Mouse (Mus musculus): ENCODE measurements around the gene Thra. TPM values are rescaled to one million over a fixed set of nuclear protein-coding genes. Genes with fewer than 3 reads are reported as not detected.
A peak's percentile ranks its signal among the peaks of the same experiment; 100 is the strongest.

Thra gene
- polyA plus RNA-seq, 1 experiment: 19.8 TPM

DNA sequence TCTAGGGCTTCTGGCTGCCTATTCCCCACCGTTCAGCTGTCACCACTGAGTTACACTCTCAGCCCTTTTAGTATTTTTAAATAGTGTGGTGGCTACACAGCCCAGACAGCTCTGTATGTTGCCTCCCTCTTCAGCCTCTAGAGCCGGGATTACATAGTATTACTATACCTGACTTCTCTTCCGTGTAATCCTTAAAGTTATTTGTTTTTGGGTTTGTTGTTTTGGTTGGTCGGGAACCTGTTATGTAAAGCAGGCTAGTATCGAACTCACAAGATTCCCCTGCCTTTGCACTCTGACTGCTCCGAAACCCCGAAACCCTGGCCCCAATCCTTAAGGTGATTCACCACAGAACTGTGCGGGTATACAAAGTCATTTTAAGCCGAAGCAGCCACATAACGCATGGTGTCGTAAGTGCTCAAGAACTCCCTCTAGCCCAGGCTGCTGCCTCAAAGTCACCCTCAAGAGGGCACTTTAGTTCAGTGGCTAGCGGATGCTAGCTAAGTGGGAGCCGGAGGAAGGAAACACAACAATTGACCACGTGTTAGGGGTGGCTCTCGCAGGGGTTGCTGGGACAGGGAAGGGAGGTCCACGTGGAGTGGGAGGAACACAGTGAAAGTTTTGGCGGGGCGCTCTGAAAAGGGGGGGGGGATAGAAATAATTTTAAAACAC, 48.2 kb downstream of the Thra start:
- Histone ChIP-seq H3K27me3 (ENCODE audit: control insufficient read depth, insufficient read depth, low read length) (no peaks in the 10 kb centered on the region), H3K4me1 (ENCODE audit: control insufficient read depth, insufficient read depth, insufficient read length) (peaks cover 27% of the 10 kb centered on the region), H3K4me3 (ENCODE audit: extremely low read depth, insufficient read depth, insufficient read length) (peak overlapping the region; percentile 51), H3K36me3 (ENCODE audit: control insufficient read depth, insufficient read depth, low read length) (no peaks in the 10 kb centered on the region), H3K27ac (ENCODE audit: insufficient read depth, low read length) (peak overlapping the region; percentile 73)
- 4% methylated on average over 18 of the region's 18 CpGs for WGBS
- DNase-seq (ENCODE audit: low read depth in 1 of 2, low spot score in 2 of 2): peak; percentile 89 to 93
- TF ChIP-seq POLR2A (IDR thresholded peaks at IDR 0.05; ENCODE audit: low read depth, low read length): no peak
- peak; percentile 68; the same call in 1 of the 2 replicates for TF ChIP-seq CTCF (IDR thresholded peaks at IDR 0.05; ENCODE audit: extremely low read depth, insufficient read depth, insufficient read length, insufficient replicate concordance)

DNA sequence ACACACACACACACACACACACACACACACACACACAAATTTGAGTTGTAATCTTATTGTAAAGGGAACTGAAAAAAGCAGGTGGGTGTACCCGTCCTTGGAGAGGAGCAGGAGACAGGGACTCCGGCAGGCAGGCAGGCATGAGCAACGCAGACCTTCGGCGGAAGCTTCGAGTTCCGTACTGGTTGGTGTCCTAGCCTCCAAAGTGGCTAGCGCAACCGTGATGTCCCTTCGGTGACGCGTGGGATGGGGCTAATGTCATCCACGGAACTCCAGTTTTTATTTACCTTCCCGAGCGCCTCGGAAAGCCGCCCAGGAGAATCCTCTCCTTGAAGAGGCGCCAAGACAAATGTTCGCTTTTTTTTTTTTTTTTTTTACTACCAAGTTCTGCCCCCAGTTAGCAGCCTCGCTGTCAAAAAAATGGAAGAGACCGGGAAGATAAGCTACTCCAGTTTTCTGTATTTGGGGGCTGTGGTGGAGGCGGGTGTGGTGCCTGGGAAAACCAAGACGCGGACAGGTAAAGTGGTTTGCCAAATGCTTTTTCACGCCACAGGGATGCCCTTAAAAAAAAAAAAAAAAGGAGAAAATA, 48.9 kb downstream of the Thra start:
- peak overlapping the region; percentile 51 for H3K4me3 ChIP-seq (ENCODE audit: extremely low read depth, insufficient read depth, insufficient read length)
- no peaks in the 10 kb centered on the region for H3K27me3 ChIP-seq (ENCODE audit: control insufficient read depth, insufficient read depth, low read length)
- peaks cover 22% of the 10 kb centered on the region for H3K4me1 ChIP-seq (ENCODE audit: control insufficient read depth, insufficient read depth, insufficient read length)
- WGBS: 3% methylated on average over 25 of the region's 25 CpGs
- DNase-seq (ENCODE audit: low read depth in 1 of 2, low spot score in 2 of 2): no peak
- TF ChIP-seq CTCF (IDR thresholded peaks at IDR 0.05; ENCODE audit: extremely low read depth, insufficient read depth, insufficient read length, insufficient replicate concordance) (no peak), POLR2A (IDR thresholded peaks at IDR 0.05; ENCODE audit: low read depth, low read length) (no peak)
- H3K36me3 ChIP-seq (ENCODE audit: control insufficient read depth, insufficient read depth, low read length): no peaks in the 10 kb centered on the region
- H3K27ac ChIP-seq (ENCODE audit: insufficient read depth, low read length): peak overlapping the region; percentile 43

DNA sequence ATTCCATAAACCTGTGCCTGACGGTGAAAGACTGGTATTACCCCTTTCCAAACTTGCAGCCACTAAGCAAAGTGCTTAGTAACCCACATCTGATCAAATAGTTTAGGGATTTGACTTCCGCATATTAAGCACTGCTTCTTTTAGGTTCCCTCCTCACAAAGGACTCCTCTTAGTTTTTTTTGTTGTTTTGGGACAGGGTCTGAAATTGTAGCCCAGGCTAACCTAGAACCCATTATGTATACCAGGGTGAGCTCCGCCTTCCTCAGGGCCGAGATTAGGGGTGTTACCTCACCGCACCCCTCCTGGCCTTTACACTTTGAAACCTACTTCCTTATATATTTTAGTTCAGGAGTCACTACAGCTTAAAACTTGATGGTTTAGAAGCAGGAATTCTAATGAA, 49.4 kb downstream of the Thra start:
- H3K36me3 ChIP-seq (ENCODE audit: control insufficient read depth, insufficient read depth, low read length): no peaks in the 10 kb centered on the region
- TF ChIP-seq CTCF (IDR thresholded peaks at IDR 0.05; ENCODE audit: extremely low read depth, insufficient read depth, insufficient read length, insufficient replicate concordance): no peak
- TF ChIP-seq POLR2A (IDR thresholded peaks at IDR 0.05; ENCODE audit: low read depth, low read length): no peak
- H3K4me3 ChIP-seq (ENCODE audit: extremely low read depth, insufficient read depth, insufficient read length): no peak overlapping the region
- DNase-seq (ENCODE audit: low read depth in 1 of 2, low spot score in 2 of 2): no peak
- 25% methylated on average over 5 of the region's 5 CpGs for WGBS
- H3K4me1 ChIP-seq (ENCODE audit: control insufficient read depth, insufficient read depth, insufficient read length): peaks cover 21% of the 10 kb centered on the region
- H3K27me3 ChIP-seq (ENCODE audit: control insufficient read depth, insufficient read depth, low read length): no peaks in the 10 kb centered on the region
- H3K27ac ChIP-seq (ENCODE audit: insufficient read depth, low read length): no peak overlapping the region

DNA sequence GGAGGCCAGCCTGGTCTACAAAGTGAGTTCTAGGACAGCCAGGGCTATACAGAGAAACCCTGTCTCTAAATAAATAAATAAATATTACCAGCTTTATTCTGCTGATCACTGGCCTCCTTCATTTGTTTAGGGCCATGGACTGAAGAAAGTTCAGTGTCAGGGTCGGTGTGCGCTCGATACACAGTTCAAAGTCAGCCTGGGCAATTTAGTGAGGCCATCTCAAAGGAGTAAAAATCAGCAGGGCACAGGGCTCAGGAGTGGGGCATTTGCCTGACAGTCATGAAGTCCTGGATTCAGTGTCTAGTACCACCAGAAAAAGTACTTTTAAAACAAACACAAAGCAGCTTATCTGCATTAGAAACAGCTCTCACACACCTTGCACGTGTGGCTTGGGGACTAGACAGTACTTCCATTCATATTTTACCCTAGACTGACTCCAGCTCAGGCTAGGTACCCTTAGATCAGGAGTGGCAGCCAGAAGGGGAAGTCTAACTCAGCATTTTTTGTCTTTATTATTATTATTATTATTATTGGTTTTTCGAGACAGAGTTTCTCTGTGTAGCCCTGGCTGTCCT, 50.3 kb downstream of the Thra start:
- no peaks in the 10 kb centered on the region for H3K27me3 ChIP-seq (ENCODE audit: control insufficient read depth, insufficient read depth, low read length)
- no peak for TF ChIP-seq CTCF (IDR thresholded peaks at IDR 0.05; ENCODE audit: extremely low read depth, insufficient read depth, insufficient read length, insufficient replicate concordance)
- TF ChIP-seq POLR2A (IDR thresholded peaks at IDR 0.05; ENCODE audit: low read depth, low read length): no peak
- no peak overlapping the region for H3K27ac ChIP-seq (ENCODE audit: insufficient read depth, low read length)
- H3K4me1 ChIP-seq (ENCODE audit: control insufficient read depth, insufficient read depth, insufficient read length): peaks cover 16% of the 10 kb centered on the region
- no peaks in the 10 kb centered on the region for H3K36me3 ChIP-seq (ENCODE audit: control insufficient read depth, insufficient read depth, low read length)
- WGBS: 90% methylated on average over 5 of the region's 5 CpGs
- no peak for DNase-seq (ENCODE audit: low read depth in 1 of 2, low spot score in 2 of 2)
- H3K4me3 ChIP-seq (ENCODE audit: extremely low read depth, insufficient read depth, insufficient read length): no peak overlapping the region

DNA sequence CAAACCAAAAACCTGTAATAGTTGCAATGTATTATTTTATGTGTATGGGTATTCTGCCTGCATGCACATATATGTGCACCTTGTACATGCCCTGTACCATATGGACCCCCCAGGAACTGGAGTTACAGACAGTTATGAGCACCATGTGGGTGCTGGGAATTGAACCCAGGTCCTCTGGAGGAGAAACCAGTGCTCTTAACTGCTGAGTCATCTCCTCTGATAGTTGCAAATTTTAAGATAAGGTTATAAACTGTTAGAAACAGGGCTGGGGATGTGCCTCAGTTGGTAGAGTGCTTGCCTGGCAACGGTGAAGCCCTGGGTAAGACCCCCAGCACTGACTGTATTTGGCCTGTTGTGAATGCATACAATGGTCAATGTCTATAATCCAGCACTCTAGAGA, 51.0 kb downstream of the Thra start:
- H3K4me3 ChIP-seq (ENCODE audit: extremely low read depth, insufficient read depth, insufficient read length): no peak overlapping the region
- no peaks in the 10 kb centered on the region for H3K36me3 ChIP-seq (ENCODE audit: control insufficient read depth, insufficient read depth, low read length)
- peaks cover 10% of the 10 kb centered on the region for H3K4me1 ChIP-seq (ENCODE audit: control insufficient read depth, insufficient read depth, insufficient read length)
- TF ChIP-seq CTCF (IDR thresholded peaks at IDR 0.05; ENCODE audit: extremely low read depth, insufficient read depth, insufficient read length, insufficient replicate concordance) (no peak), POLR2A (IDR thresholded peaks at IDR 0.05; ENCODE audit: low read depth, low read length) (no peak)
- no peak overlapping the region for H3K27ac ChIP-seq (ENCODE audit: insufficient read depth, low read length)
- WGBS: 88% methylated on average over 1 of the region's 1 CpGs
- DNase-seq (ENCODE audit: low read depth in 1 of 2, low spot score in 2 of 2): no peak
- H3K27me3 ChIP-seq (ENCODE audit: control insufficient read depth, insufficient read depth, low read length): no peaks in the 10 kb centered on the region

DNA sequence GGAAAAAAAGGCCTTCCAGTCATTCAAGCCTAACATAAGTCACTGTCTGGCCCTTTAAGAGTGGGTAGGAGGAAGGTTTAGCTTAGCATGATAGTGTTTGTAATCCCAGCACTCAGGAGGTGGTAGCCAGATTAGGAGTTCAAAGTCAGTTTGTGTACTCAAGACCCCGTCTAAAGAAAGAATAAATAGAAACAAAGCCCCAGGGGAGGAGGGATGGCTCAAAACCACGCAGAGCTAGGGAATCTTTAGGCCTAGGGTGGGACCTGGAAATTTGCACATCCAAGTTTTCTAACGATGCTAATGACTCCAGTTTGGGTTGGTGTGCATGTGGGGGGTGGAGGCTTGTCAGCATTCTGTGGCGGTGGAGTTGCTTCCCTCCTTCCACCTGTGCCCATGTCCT, 51.6 kb downstream of the Thra start:
- WGBS: 63% methylated on average over 4 of the region's 4 CpGs
- H3K36me3 ChIP-seq (ENCODE audit: control insufficient read depth, insufficient read depth, low read length): no peaks in the 10 kb centered on the region
- no peak for DNase-seq (ENCODE audit: low read depth in 1 of 2, low spot score in 2 of 2)
- TF ChIP-seq POLR2A (IDR thresholded peaks at IDR 0.05; ENCODE audit: low read depth, low read length) (no peak), CTCF (IDR thresholded peaks at IDR 0.05; ENCODE audit: extremely low read depth, insufficient read depth, insufficient read length, insufficient replicate concordance) (no peak)
- no peaks in the 10 kb centered on the region for H3K27me3 ChIP-seq (ENCODE audit: control insufficient read depth, insufficient read depth, low read length)
- no peak overlapping the region for H3K27ac ChIP-seq (ENCODE audit: insufficient read depth, low read length)
- no peak overlapping the region for H3K4me3 ChIP-seq (ENCODE audit: extremely low read depth, insufficient read depth, insufficient read length)
- peaks cover 6% of the 10 kb centered on the region for H3K4me1 ChIP-seq (ENCODE audit: control insufficient read depth, insufficient read depth, insufficient read length)

Measured in spleen, adult 2 months (tissue).